Mouse (Mus musculus) embryonic facial prominence, embryonic 13.5 days (tissue): ENCODE results near the gene Zfp141. TPM values are rescaled to one million over a fixed set of nuclear protein-coding genes. Genes with fewer than 3 reads are reported as not detected.
"Not testable (repeated sequence)": the region's sequence is repeated elsewhere in the genome, so short reads cannot be mapped to it uniquely, and the experiment has no call there.

Experiments
- ATAC-seq: fragments of 200-750 bp; cut with Nextera tagmentation; 2 replicates; pipeline ENCODE4 v1.8.0; 2017; ENCODE audit warnings: low read depth; ENCODE audit not compliant: insufficient number of reproducible peaks, insufficient read depth, low FRiP score, low TSS enrichment
- H3K27ac ChIP-seq: fragments of 300-500 bp; sonication (generic); 2 replicates; pipeline ENCODE4 v1.5.1; 2015; ENCODE audit warnings: moderate library complexity, mild to moderate bottlenecking, inconsistent platforms
- H3K27me3 ChIP-seq: fragments of 300-500 bp; sonication (generic); 2 replicates; pipeline ENCODE4 v1.6.1; 2015; ENCODE audit warnings: mild to moderate bottlenecking, inconsistent platforms
- H3K36me3 ChIP-seq: fragments of 300-500 bp; sonication (generic); 2 replicates; pipeline ENCODE4 v1.6.1; 2015; ENCODE audit warnings: mild to moderate bottlenecking, inconsistent platforms
- H3K4me1 ChIP-seq: fragments of 300-500 bp; sonication (generic); 2 replicates; pipeline ENCODE4 v1.6.1; 2015; ENCODE audit warnings: inconsistent platforms
- H3K4me2 ChIP-seq: fragments of 300-500 bp; sonication (generic); 2 replicates; pipeline ENCODE4 v1.6.1; 2015; ENCODE audit warnings: moderate library complexity, mild to moderate bottlenecking, inconsistent platforms
- H3K4me3 ChIP-seq: fragments of 300-500 bp; sonication (generic); 2 replicates; pipeline ENCODE4 v1.5.1; 2015; ENCODE audit warnings: mild to moderate bottlenecking, inconsistent platforms
- H3K9ac ChIP-seq: fragments of 300-500 bp; sonication (generic); 2 replicates; pipeline ENCODE4 v1.6.1; 2015; ENCODE audit warnings: mild to moderate bottlenecking, inconsistent platforms
- H3K9me3 ChIP-seq: fragments of 300-500 bp; sonication (generic); 2 replicates; pipeline ENCODE4 v1.6.1; 2016; ENCODE audit warnings: inconsistent platforms
- WGBS: fragments of 180-500 bp; shearing (Covaris S2); methylation state at CpG from one replicate; pipeline ENCODE4 v1.1.7; 2015; ENCODE audit warnings: mixed read lengths; 5-methylcytosine and 5-hydroxymethylcytosine counted together
- polyA plus RNA-seq: library from polyadenylated mRNA; unstranded; fragments of >200 nt; fragmentation: Nextera tagmentation; extraction: Ambion mirVana; gene quantifications from 2 replicates; pipeline ENCODE4 v1.2.1, GENCODE M21; 2015

The Zfp141 gene
- polyA plus RNA-seq = 12.4 and 14.7 TPM in 2 replicates

GRCm38 (mm10) chr7:42505588-42505987 lies at the start of gene Zfp141:
Zfp141 (minus strand) TSS chr7:42505740.
- H3K9ac ChIP-seq = peak within 1 kb of the TSS; percentile 83
- 3% methylated on average over 18 of the region's 18 CpGs for WGBS

GRCm38 (mm10) chr7:42551766-42552165 lies 46.2 kb upstream of the Zfp141 start:
- Histone ChIP-seq H3K27ac (no peak overlapping the region), H3K27me3 (no peaks in the 10 kb centered on the region), H3K4me3 (no peak overlapping the region), H3K36me3 (no peaks in the 10 kb centered on the region), H3K4me2 (no peak overlapping the region), H3K9me3 (peaks cover 10% of the 10 kb centered on the region; the same call in 1 of the 2 replicates), H3K9ac (no peak overlapping the region), H3K4me1 (no peaks in the 10 kb centered on the region)
- WGBS = 70% methylated on average over 3 of the region's 3 CpGs
- ATAC-seq = no peak

More at GRCm38 (mm10) chr7:42505588-42505987, at the start of gene Zfp141:
- ATAC-seq = peak; percentile 90
- H3K4me1 ChIP-seq, H3K27me3 ChIP-seq, H3K36me3 ChIP-seq, H3K9me3 ChIP-seq: not testable (repeated sequence)
- peak within 1 kb of the TSS; percentile 63 for H3K4me3 ChIP-seq
- peak within 1 kb of the TSS; percentile 65 for H3K4me2 ChIP-seq
- H3K27ac ChIP-seq = peak within 1 kb of the TSS; percentile 48; the same call in 1 of the 2 replicates

- Histone ChIP-seq H3K36me3 (peaks cover 13% of the 10 kb centered on the region), H3K9ac (peak overlapping the region; percentile 83), H3K9me3 (peaks cover 4% of the 10 kb centered on the region; the same call in 1 of the 2 replicates), H3K4me1 (no peaks in the 10 kb centered on the region), H3K27me3 (no peaks in the 10 kb centered on the region), H3K4me2 (peak overlapping the region; percentile 65), H3K4me3 (peak overlapping the region; percentile 63), H3K27ac (peak overlapping the region; percentile 48; the same call in 1 of the 2 replicates)
- ATAC-seq = no peak
- WGBS = under 1% methylated on average over 20 of the region's 20 CpGs
Measured at GRCm38 (mm10) chr7:42505186-42505585, 354 bp downstream of the Zfp141 start.

GRCm38 (mm10) chr7:42498248-42498647 lies 7.3 kb downstream of the Zfp141 start:
- WGBS = 92% methylated on average over 5 of the region's 5 CpGs
- Histone ChIP-seq H3K4me2 (no peak overlapping the region), H3K27me3 (no peaks in the 10 kb centered on the region), H3K4me3 (no peak overlapping the region), H3K27ac (no peak overlapping the region), H3K4me1 (no peaks in the 10 kb centered on the region), H3K36me3 (peaks cover 62% of the 10 kb centered on the region), H3K9me3 (peaks cover 9% of the 10 kb centered on the region), H3K9ac (no peak overlapping the region)
- ATAC-seq = no peak

GRCm38 (mm10) chr7:42497356-42497755 lies 8.2 kb downstream of the Zfp141 start:
- 91% methylated on average over 9 of the region's 9 CpGs for WGBS
- Histone ChIP-seq H3K27me3 (no peaks in the 10 kb centered on the region), H3K9ac (no peak overlapping the region), H3K27ac (no peak overlapping the region), H3K4me2 (no peak overlapping the region), H3K36me3 (peaks cover 67% of the 10 kb centered on the region), H3K9me3 (peaks cover 14% of the 10 kb centered on the region), H3K4me3 (no peak overlapping the region), H3K4me1 (no peaks in the 10 kb centered on the region)
- ATAC-seq = no peak

- Histone ChIP-seq H3K4me1 (no peaks in the 10 kb centered on the region), H3K4me2 (no peak overlapping the region), H3K27me3 (no peaks in the 10 kb centered on the region), H3K9me3 (peaks cover 14% of the 10 kb centered on the region), H3K4me3 (no peak overlapping the region), H3K27ac (no peak overlapping the region), H3K9ac (no peak overlapping the region), H3K36me3 (peaks cover 63% of the 10 kb centered on the region)
- no peak for ATAC-seq
- 79% methylated on average over 1 of the region's 1 CpGs for WGBS
Measured at GRCm38 (mm10) chr7:42496202-42496601, 9.3 kb downstream of the Zfp141 start.

- WGBS = 92% methylated on average over 5 of the region's 5 CpGs
- H3K4me2 ChIP-seq = no peak overlapping the region
- no peak overlapping the region for H3K27ac ChIP-seq
- H3K4me1 ChIP-seq = no peaks in the 10 kb centered on the region
- H3K4me3 ChIP-seq = no peak overlapping the region
- ATAC-seq = no peak
- H3K9me3 ChIP-seq = peaks cover 10% of the 10 kb centered on the region; the same call in 1 of the 2 replicates
- no peak overlapping the region for H3K9ac ChIP-seq
- H3K27me3 ChIP-seq = no peaks in the 10 kb centered on the region
- peaks cover 59% of the 10 kb centered on the region for H3K36me3 ChIP-seq
Measured at GRCm38 (mm10) chr7:42490859-42491258, 14.7 kb downstream of the Zfp141 start.

GRCm38 (mm10) chr7:42490358-42490757 lies 15.2 kb downstream of the Zfp141 start:
- no peak overlapping the region for H3K4me2 ChIP-seq
- H3K27ac ChIP-seq = no peak overlapping the region
- 94% methylated on average over 4 of the region's 4 CpGs for WGBS
- no peak overlapping the region for H3K4me3 ChIP-seq
- no peaks in the 10 kb centered on the region for H3K27me3 ChIP-seq
- peaks cover 59% of the 10 kb centered on the region for H3K36me3 ChIP-seq
- no peak for ATAC-seq
- H3K9me3 ChIP-seq = peaks cover 6% of the 10 kb centered on the region; the same call in 1 of the 2 replicates
- no peaks in the 10 kb centered on the region for H3K4me1 ChIP-seq
- H3K9ac ChIP-seq = no peak overlapping the region

GRCm38 (mm10) chr7:42454640-42455039 lies 50.9 kb downstream of the Zfp141 start:
- H3K9me3 ChIP-seq = peaks cover 9% of the 10 kb centered on the region
- H3K4me1 ChIP-seq = no peaks in the 10 kb centered on the region
- 62% methylated on average over 4 of the region's 4 CpGs for WGBS
- no peak overlapping the region for H3K4me2 ChIP-seq
- no peak overlapping the region for H3K4me3 ChIP-seq
- H3K9ac ChIP-seq = no peak overlapping the region
- H3K27me3 ChIP-seq = no peaks in the 10 kb centered on the region
- ATAC-seq = no peak
- H3K27ac ChIP-seq = no peak overlapping the region
- no peaks in the 10 kb centered on the region for H3K36me3 ChIP-seq

- Histone ChIP-seq H3K4me2 (no peak overlapping the region), H3K27me3 (no peaks in the 10 kb centered on the region), H3K9ac (no peak overlapping the region), H3K27ac (no peak overlapping the region), H3K4me3 (no peak overlapping the region), H3K4me1 (no peaks in the 10 kb centered on the region), H3K36me3 (no peaks in the 10 kb centered on the region), H3K9me3 (peaks cover 23% of the 10 kb centered on the region)
- ATAC-seq = no peak
- 35% methylated on average over 3 of the region's 3 CpGs for WGBS
Measured at GRCm38 (mm10) chr7:42450618-42451017, 54.9 kb downstream of the Zfp141 start.

GRCm38 (mm10) chr7:42447850-42448249 lies 57.7 kb downstream of the Zfp141 start, which contains the start of gene 4933421I07Rik:
4933421I07Rik (minus strand) TSS chr7:42448120.
- H3K27ac ChIP-seq = no peak within 1 kb of the TSS
- H3K4me2 ChIP-seq = no peak within 1 kb of the TSS
- ATAC-seq = no peak
- no peaks in the 10 kb centered on the region for H3K27me3 ChIP-seq
- H3K9ac ChIP-seq = no peak within 1 kb of the TSS
- 66% methylated on average over 5 of the region's 5 CpGs for WGBS
- H3K4me1 ChIP-seq = no peaks in the 10 kb centered on the region
- H3K9me3 ChIP-seq = peaks cover 23% of the 10 kb centered on the region
- H3K4me3 ChIP-seq = no peak within 1 kb of the TSS
- H3K36me3 ChIP-seq = no peaks in the 10 kb centered on the region

- peaks cover 23% of the 10 kb centered on the region for H3K9me3 ChIP-seq
- no peak for ATAC-seq
- no peaks in the 10 kb centered on the region for H3K4me1 ChIP-seq
- H3K27me3 ChIP-seq = no peaks in the 10 kb centered on the region
- no peaks in the 10 kb centered on the region for H3K36me3 ChIP-seq
- no peak overlapping the region for H3K9ac ChIP-seq
- WGBS = 87% methylated on average over 9 of the region's 9 CpGs
- no peak overlapping the region for H3K4me3 ChIP-seq
- H3K4me2 ChIP-seq = no peak overlapping the region
- H3K27ac ChIP-seq = no peak overlapping the region
Measured at GRCm38 (mm10) chr7:42447352-42447751, 58.2 kb downstream of the Zfp141 start.
